Mouse (Mus musculus): ENCODE data around the gene Ranbp10.
"Not testable (repeated sequence)": the region's sequence is repeated elsewhere in the genome, so short reads cannot be mapped to it uniquely, and the experiment has no call there.

Ranbp10 gene

GRCm38 (mm10) chr8:105835318-105835717, 8.2 kb upstream of the Ranbp10 start:
- peak; percentile 69 for DNase-seq (ENCODE audit: low spot score)

DNA sequence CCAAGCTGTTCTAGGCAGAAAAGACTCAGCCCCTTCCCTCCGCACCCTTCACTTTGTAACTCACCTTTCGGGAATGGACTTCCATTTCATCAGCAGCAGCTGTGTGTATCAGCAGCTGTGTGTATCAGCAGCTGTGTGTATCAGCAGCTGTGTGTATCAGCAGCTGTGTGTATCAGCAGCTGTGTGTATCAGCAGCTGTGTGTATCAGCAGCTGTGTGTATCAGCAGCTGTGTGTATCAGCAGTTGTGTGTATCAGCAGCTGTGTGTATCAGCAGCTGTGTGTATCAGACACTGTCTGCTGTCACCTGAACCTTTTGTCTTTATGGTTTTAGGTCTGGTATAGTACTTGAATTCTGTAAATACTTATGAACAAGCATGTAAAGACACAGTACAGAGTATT, 6.6 kb upstream of the Ranbp10 start:
- DNase-seq (ENCODE audit: low spot score) = not testable (repeated sequence)

- DNase-seq (ENCODE audit: low spot score) = peak; percentile 7
Measured at GRCm38 (mm10) chr8:105826379-105826778, 771 bp downstream of the Ranbp10 start.

DNA sequence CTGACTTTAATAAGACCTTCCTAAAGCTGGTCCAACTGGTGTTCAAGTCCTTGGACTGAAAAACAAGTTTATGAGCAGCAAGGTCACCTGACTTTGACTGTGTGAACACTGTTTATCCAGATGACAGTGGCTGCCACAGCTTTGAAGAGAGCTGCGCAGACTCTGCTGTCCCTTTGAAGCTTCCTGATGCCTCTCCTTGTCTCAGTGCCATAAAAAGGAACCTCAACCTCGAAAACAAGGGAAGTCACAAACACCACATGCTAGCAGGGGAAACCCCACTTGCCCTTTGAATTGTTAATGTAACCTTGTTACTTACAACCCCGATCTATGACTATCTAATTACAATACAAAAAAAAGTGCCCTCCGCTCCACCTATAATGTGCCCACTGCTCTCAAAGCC, 1.6 kb downstream of the Ranbp10 start:
- DNase-seq (ENCODE audit: low spot score) = no peak

DNA sequence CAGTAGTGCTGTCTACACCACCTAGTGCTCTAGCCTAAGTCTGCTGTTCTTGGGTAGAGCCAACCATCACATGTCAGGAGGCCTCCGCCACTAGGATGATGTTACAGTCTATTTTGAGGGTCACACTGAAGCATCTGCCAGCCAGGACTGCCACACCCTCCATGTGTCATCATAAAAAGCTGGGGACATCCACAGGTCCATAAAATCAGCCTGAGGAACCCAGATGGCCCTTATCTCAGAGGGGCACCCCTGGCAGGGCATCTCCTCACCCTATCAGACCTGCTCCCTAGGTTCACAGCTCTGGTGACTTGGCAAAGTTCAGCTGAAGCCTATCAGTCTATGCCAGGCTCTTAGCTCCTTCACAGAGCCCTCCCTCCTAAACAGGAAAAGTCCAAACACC, 6.2 kb downstream of the Ranbp10 start:
- DNase-seq (ENCODE audit: low spot score) = no peak

- no peak for DNase-seq (ENCODE audit: low spot score)
Measured at GRCm38 (mm10) chr8:105819659-105820058, 7.5 kb downstream of the Ranbp10 start.

GRCm38 (mm10) chr8:105813241-105813640, 13.9 kb downstream of the Ranbp10 start:
- no peak for DNase-seq (ENCODE audit: low spot score)

DNA sequence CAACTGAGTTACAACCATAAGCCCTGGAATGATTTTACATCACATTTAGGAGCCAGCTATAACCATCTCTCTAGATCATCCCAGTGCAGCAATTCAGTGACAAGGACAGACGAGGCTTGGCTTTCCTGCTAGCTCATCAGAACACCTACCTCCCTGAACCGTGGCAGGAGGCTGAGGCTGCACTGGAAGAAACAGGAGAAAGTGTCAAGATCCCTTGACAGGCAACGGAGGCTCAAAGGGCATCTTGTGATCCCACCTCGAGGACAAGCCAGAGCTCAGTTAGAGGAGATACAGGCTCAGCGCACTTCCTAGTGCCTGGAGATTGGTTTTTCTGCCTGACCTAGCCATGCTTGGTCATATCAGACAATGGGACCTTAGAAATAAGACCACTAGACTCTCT, 14.6 kb downstream of the Ranbp10 start:
- no peak for DNase-seq (ENCODE audit: low spot score)

DNA sequence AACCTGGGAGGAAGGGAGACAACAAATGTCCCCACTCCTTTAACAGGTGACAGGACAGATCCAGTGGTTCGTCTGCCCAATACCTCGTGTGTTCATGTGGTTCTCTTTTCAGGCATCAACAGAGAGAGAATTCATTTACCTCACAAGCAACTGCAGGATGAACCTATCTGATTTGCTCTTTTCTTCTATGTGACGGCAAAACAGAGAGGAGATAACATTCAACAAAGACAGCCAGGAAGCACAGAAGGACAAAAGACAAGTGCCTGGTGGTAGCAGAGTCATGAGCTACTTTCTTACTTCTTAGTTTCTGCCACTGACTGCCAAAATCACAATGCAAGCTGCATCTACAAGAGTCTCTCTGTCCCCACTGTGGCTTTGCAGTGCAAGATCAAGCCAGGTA, 15.6 kb downstream of the Ranbp10 start:
- no peak for DNase-seq (ENCODE audit: low spot score)

DNA sequence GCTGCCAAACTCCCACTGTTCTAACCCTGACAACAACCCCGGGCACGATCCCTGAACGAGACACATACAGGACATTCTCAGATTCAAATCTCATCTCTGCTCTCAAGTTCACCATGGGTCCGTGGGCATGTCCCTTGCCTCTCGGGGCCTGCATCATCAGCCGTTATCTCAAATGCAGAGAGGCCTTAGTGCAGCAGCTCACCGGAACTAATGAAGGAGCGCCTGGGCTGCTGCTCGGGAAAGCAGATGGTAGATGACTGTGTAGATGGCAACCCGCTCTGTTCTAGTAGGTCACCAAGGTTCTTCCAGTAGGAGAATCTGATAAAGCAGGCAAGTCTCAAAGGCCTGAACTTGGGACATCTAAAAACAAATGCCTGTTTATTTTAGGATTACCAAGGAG, 16.1 kb downstream of the Ranbp10 start:
- DNase-seq (ENCODE audit: low spot score) = no peak

DNA sequence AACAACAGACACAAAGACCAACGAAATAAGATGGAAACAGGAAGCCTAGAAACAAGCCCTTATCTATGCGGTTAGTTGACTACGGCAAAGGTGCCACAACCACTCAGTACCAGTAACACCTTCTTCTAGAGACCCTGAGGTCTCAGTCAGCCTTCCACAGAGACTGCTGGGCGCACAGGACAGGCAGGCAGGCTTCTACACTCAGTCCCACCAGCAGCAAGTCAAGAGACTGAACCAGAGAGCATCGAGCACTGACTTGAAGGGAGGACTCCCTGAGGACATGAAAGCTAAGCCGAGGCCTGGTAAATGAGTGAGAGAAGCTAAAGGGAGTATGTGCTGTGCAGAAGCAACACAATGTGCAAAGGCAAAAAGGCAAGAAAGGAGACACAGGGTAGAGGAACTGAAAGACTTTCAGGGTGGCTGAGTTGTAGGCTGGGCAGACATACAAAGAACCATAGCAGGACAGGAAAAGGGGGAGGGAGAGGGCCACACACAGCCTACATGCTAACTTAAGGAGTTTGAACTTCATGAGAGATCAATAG, 16.8 kb downstream of the Ranbp10 start:
- no peak for DNase-seq (ENCODE audit: low spot score)

DNA sequence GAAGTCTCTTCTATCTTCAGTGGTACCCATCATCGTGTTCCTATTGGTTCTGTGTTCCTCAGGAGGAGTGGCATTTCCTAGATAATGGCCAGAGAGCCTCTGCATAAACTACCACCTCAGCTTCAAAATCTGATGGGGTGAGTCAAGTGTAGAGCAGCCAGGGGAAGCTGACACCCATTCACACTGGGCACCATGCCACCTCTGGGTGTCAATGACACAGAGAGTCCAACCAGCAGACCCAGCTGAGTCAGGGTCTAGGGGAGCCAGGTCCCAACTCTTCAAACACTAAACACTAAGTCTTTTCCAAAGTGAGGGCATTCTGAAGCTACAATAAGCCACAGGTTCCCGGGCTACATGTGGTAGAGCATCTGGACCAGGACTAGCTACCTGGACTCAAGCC, 18.7 kb downstream of the Ranbp10 start:
- no peak for DNase-seq (ENCODE audit: low spot score)

GRCm38 (mm10) chr8:105807766-105808165, 19.4 kb downstream of the Ranbp10 start:
- DNase-seq (ENCODE audit: low spot score) = no peak

DNA sequence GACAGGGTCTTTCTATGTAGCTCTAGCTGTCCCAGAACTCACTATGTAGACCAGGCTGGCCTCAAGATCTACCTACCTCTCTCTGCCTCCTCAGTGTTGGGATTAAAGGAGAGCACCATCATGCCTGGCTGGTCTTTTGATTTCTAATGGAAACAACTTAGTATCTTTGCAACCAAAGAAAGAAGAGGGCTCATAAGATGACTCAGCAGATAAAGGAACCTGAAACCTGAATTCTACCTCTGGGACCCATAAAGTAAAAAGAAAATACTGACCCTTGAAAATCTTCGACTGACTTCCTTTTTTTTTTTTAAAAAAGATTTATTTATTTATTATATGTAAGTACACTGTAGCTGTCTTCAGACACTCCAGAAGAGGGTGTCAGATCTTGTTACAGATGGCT, 21.2 kb downstream of the Ranbp10 start:
- no peak for DNase-seq (ENCODE audit: low spot score)

- no peak for DNase-seq (ENCODE audit: low spot score)
Measured at GRCm38 (mm10) chr8:105805346-105805745, 21.8 kb downstream of the Ranbp10 start.

GRCm38 (mm10) chr8:105804797-105805196, 22.4 kb downstream of the Ranbp10 start:
- no peak for DNase-seq (ENCODE audit: low spot score)

- no peak for DNase-seq (ENCODE audit: low spot score)
Measured at GRCm38 (mm10) chr8:105801153-105801904, 25.8 kb downstream of the Ranbp10 start.

DNA sequence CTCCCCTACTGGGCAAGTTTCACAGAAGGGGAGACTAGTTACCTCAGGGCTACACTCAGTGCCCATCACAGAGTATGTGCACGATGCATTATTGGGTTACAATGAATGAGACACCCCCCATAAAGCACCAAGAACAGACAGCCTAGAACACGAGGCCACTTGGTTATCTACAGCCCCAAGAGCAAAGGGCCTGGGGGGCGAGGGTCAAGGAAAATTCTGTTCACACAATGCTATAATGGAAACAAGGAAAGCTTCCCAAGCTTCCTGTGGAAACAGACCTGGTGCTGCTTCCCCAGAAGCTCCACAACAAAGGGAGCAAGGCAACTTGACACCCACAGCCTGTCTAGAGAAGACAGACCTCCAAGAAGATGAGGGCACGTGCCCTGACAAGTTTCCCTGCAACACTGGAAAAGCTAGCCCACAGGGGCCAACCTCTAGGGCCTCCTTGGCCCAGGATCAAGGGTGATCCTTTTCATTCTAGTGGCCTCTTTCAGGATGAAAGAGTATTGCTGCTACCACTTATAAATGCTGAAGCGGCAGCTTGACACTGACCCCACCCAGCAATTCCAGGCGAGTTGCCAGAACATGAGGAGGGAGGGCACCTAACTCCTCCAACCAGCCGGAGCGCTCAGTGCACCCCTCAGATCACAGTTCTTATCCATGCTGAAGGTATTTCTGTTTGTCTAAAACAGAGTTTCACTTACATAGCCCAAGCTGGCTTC, 27.9 kb downstream of the Ranbp10 start:
- no peak for DNase-seq (ENCODE audit: low spot score)

- no peak for DNase-seq (ENCODE audit: low spot score)
Measured at GRCm38 (mm10) chr8:105798408-105798807, 28.7 kb downstream of the Ranbp10 start.

GRCm38 (mm10) chr8:105795785-105796184, 31.4 kb downstream of the Ranbp10 start:
- DNase-seq (ENCODE audit: low spot score) = no peak

GRCm38 (mm10) chr8:105794009-105794598, 33.0 kb downstream of the Ranbp10 start:
- DNase-seq (ENCODE audit: low spot score) = no peak

- no peak for DNase-seq (ENCODE audit: low spot score)
Measured at GRCm38 (mm10) chr8:105793331-105793730, 33.8 kb downstream of the Ranbp10 start.

GRCm38 (mm10) chr8:105789626-105790025, 37.5 kb downstream of the Ranbp10 start:
- no peak for DNase-seq (ENCODE audit: low spot score)

Data from embryo, embryonic 10.5 days (tissue).